Mouse (Mus musculus): Measurements from ENCODE around the gene Nebl. TPM values are rescaled to one million over a fixed set of nuclear protein-coding genes. Genes with fewer than 3 reads are reported as not detected.
"Not testable (repeated sequence)": the region's sequence is repeated elsewhere in the genome, so short reads cannot be mapped to it uniquely, and the experiment has no call there.

The Nebl gene
- total RNA-seq, 2 experiments from 2014 or later: 129 to 140 TPM

GRCm38 (mm10) chr2:17295257-17295656 is 436.0 kb downstream of the Nebl start:
- DNase-seq (ENCODE audit: low spot score in 2 of 2): not testable (repeated sequence)

Small RNAs within 50 kb of the gene (microRNA-seq; reads per million reads assigned to microRNA genes)
- gene Mir6419: 0 reads per million in 2 experiments

Measured in layer of hippocampus, postnatal 14 days (tissue).